Mouse (Mus musculus) heart, postnatal 0 days (tissue): ENCODE results near the gene Abcb11. TPM values are rescaled to one million over a fixed set of nuclear protein-coding genes. Genes with fewer than 3 reads are reported as not detected.
"Not testable (repeated sequence)": the region's sequence is repeated elsewhere in the genome, so short reads cannot be mapped to it uniquely, and the experiment has no call there.

Experiments
- ATAC-seq: fragments of 200-750 bp; cut with Nextera tagmentation; 2 replicates; pipeline ENCODE4 v1.8.0; 2017; ENCODE audit warnings: low read depth, moderate number of reproducible peaks, moderate library complexity; ENCODE audit not compliant: insufficient read depth
- DNase-seq: peaks from one replicate; pipeline ENCODE4 v3.0.0-alpha.2; 2016; ENCODE audit warnings: low spot score
- H3K27ac ChIP-seq: fragments of 300-500 bp; sonication (generic); 2 replicates; pipeline ENCODE4 v1.5.1; 2014; ENCODE audit warnings: low read depth, mild to moderate bottlenecking
- H3K27me3 ChIP-seq: fragments of 300-500 bp; sonication (generic); 2 replicates; pipeline ENCODE4 v1.6.1; 2014; ENCODE audit warnings: low read length, mixed read lengths; ENCODE audit not compliant: control insufficient read depth, insufficient read depth
- H3K36me3 ChIP-seq: fragments of 300-500 bp; sonication (generic); replicated peaks from 2 replicates; pipeline ENCODE4 v1.6.1; 2014; ENCODE audit warnings: low read length, mixed read lengths; ENCODE audit not compliant: control insufficient read depth, insufficient read depth
- H3K4me1 ChIP-seq: fragments of 300-500 bp; sonication (generic); 2 replicates; pipeline ENCODE4 v1.6.1; 2014; ENCODE audit warnings: antibody characterized with exemption; ENCODE audit not compliant: control insufficient read depth, insufficient read depth
- H3K4me2 ChIP-seq: fragments of 300-500 bp; sonication (generic); 2 replicates; pipeline ENCODE4 v1.6.1; 2014; ENCODE audit warnings: low read depth, mild to moderate bottlenecking, low read length, moderate library complexity
- H3K4me3 ChIP-seq: fragments of 300-500 bp; sonication (generic); 2 replicates; pipeline ENCODE4 v1.5.1; 2014; ENCODE audit warnings: low read depth, low read length
- H3K9ac ChIP-seq: fragments of 300-500 bp; sonication (generic); replicated peaks from 2 replicates; pipeline ENCODE4 v1.6.1; 2014; ENCODE audit warnings: low read depth, low read length, mixed read lengths
- H3K9me3 ChIP-seq: fragments of 300-500 bp; sonication (generic); replicated peaks from 2 replicates; pipeline ENCODE4 v1.6.1; 2016; ENCODE audit warnings: low read length; ENCODE audit not compliant: control insufficient read depth
- CTCF ChIP-seq: IDR thresholded peaks from 2 replicates; pipeline ENCODE4 v1.5.1; 2016; ENCODE audit warnings: antibody characterized with exemption, control low read depth, low read depth
- EP300 ChIP-seq: IDR thresholded peaks from 2 replicates; pipeline ENCODE4 v1.6.1; 2016; ENCODE audit warnings: antibody characterized with exemption, low read depth
- WGBS: fragments of 180-500 bp; shearing (Covaris S2); extraction: QIAGEN DNeasy Blood & Tissue Kit; methylation state at CpG from one replicate; pipeline ENCODE4 v1.1.7; 2014; 5-methylcytosine and 5-hydroxymethylcytosine counted together
- polyA plus RNA-seq: library from polyadenylated mRNA; unstranded; fragments of >200 nt; fragmentation: Nextera tagmentation; extraction: Ambion mirVana; gene quantifications from 2 replicates; pipeline ENCODE4 v1.2.1, GENCODE M21; 2015
- total RNA-seq: library from RNA; depleted of rRNA; stranded (reverse); fragments of >200 nt; gene quantifications from 2 replicates; pipeline ENCODE4 v1.2.3, GENCODE M21; 2014; ENCODE audit warnings: low replicate concordance

Abcb11 gene
- total and polyA plus RNA-seq, 2 experiments from 2014 or later = not detected

GRCm38 (mm10) chr2:69379801-69380200, 37.4 kb upstream of the Abcb11 start:
- Histone ChIP-seq H3K9ac (no peak overlapping the region), H3K4me1 (no peaks in the 10 kb centered on the region), H3K27ac (no peak overlapping the region), H3K36me3 (no peaks in the 10 kb centered on the region), H3K4me2 (no peak overlapping the region), H3K27me3 (no peaks in the 10 kb centered on the region), H3K9me3 (no peaks in the 10 kb centered on the region), H3K4me3 (no peak overlapping the region)
- WGBS = 45% methylated on average over 1 of the region's 1 CpGs
- DNase-seq (no peak), ATAC-seq (no peak)
- TF ChIP-seq EP300 = no peak
- no peak for TF ChIP-seq CTCF

GRCm38 (mm10) chr2:69376780-69377179, 34.4 kb upstream of the Abcb11 start:
- DNase-seq (no peak), ATAC-seq (no peak)
- TF ChIP-seq CTCF (no peak), EP300 (no peak)
- no peaks in the 10 kb centered on the region for H3K27me3 ChIP-seq
- no peaks in the 10 kb centered on the region for H3K9me3 ChIP-seq
- no peaks in the 10 kb centered on the region for H3K4me1 ChIP-seq
- H3K27ac ChIP-seq = no peak overlapping the region
- H3K36me3 ChIP-seq = no peaks in the 10 kb centered on the region
- H3K9ac ChIP-seq = no peak overlapping the region
- H3K4me3 ChIP-seq = no peak overlapping the region
- 65% methylated on average over 2 of the region's 2 CpGs for WGBS
- no peak overlapping the region for H3K4me2 ChIP-seq

DNA sequence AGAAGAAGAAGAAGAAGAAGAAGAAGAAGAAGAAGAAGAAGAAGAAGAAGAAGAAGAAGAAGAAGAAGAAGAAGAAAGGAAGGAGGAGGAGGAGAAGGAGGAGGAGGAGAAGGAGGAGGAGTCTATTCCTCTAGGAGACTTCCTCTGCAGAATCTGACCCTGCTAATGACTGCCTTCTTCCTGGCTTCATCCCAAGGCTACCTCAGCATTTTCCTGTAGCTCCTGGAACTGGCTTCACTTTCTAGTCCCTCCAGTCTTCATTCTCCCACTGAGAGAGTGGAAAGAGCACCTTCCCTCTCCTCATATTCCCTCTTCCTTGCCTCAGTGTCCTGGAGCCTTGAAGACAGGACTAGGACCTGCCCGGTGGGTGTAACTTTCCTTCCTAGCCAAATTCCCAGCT, 22.9 kb upstream of the Abcb11 start:
- no peak overlapping the region for H3K27ac ChIP-seq
- TF ChIP-seq EP300 (no peak), CTCF (no peak)
- H3K9me3 ChIP-seq = no peaks in the 10 kb centered on the region
- no peak overlapping the region for H3K4me2 ChIP-seq
- H3K4me3 ChIP-seq = no peak overlapping the region
- H3K4me1 ChIP-seq = no peaks in the 10 kb centered on the region
- H3K36me3 ChIP-seq = no peaks in the 10 kb centered on the region
- H3K9ac ChIP-seq = no peak overlapping the region
- WGBS = 100% methylated on average over 1 of the region's 1 CpGs
- no peak for ATAC-seq
- no peaks in the 10 kb centered on the region for H3K27me3 ChIP-seq
- no peak for DNase-seq

DNA sequence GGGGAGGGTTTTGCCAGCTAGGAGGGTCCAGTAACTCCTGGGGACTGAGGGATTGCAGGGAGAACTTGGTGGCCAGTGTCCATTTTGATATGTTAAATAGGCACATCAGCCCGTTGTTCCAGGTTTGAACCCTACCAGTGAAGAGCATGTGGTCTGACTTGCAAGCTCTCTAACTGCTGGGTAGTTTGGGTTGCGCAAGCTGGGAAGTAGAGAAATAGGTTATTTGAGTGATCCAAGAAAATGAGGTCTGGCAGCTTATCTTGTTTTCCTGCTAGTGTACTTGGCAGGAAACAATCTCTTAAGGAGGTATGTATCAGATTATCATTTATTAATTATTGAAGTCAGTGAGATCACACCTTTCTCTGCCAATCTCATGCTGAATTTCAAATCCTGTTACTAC, 22.4 kb upstream of the Abcb11 start:
- Histone ChIP-seq H3K9me3 (no peaks in the 10 kb centered on the region), H3K27ac (no peak overlapping the region), H3K27me3 (no peaks in the 10 kb centered on the region), H3K4me1 (no peaks in the 10 kb centered on the region), H3K36me3 (no peaks in the 10 kb centered on the region), H3K4me2 (no peak overlapping the region), H3K4me3 (no peak overlapping the region), H3K9ac (no peak overlapping the region)
- no peak for TF ChIP-seq CTCF
- TF ChIP-seq EP300 = no peak
- 76% methylated on average over 2 of the region's 2 CpGs for WGBS
- ATAC-seq (no peak), DNase-seq (no peak)

- H3K27ac ChIP-seq, H3K4me1 ChIP-seq, H3K4me3 ChIP-seq, H3K27me3 ChIP-seq, H3K9me3 ChIP-seq, DNase-seq, H3K9ac ChIP-seq, H3K36me3 ChIP-seq, H3K4me2 ChIP-seq: not testable (repeated sequence)
- peak; percentile 100 for ATAC-seq
Observed at GRCm38 (mm10) chr2:69355402-69355801, 13.0 kb upstream of the Abcb11 start.

DNA sequence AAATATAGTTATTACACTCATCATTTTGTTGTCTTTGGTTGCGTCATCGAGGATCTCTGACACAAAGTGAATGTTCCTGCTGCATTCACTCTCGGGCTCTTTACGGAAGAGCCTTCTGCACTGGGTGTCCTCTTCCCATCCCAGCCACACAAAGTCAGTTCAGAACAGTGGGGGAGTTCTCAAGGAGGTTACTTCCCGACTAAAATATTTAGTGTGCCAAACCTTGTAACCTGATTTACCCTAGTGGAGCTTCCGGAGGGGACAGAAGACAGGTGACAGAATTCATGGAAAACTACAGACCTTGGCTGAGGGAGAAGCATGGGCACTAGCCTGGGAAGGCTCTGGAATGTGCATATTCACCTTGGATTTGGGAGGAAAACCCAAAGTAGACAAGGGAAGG, 910 bp downstream of the Abcb11 start:
- ATAC-seq (no peak), DNase-seq (no peak)
- H3K9me3 ChIP-seq = no peaks in the 10 kb centered on the region
- H3K27me3 ChIP-seq = no peaks in the 10 kb centered on the region
- H3K9ac ChIP-seq = no peak overlapping the region
- WGBS = 86% methylated on average over 6 of the region's 6 CpGs
- no peak for TF ChIP-seq EP300
- TF ChIP-seq CTCF = no peak
- no peaks in the 10 kb centered on the region for H3K4me1 ChIP-seq
- no peaks in the 10 kb centered on the region for H3K36me3 ChIP-seq
- H3K4me3 ChIP-seq = no peak overlapping the region
- no peak overlapping the region for H3K27ac ChIP-seq
- no peak overlapping the region for H3K4me2 ChIP-seq

GRCm38 (mm10) chr2:69331523-69331922, 10.9 kb downstream of the Abcb11 start:
- not testable (repeated sequence) for H3K27me3 ChIP-seq, H3K4me1 ChIP-seq, H3K36me3 ChIP-seq, H3K27ac ChIP-seq, H3K4me2 ChIP-seq, H3K9ac ChIP-seq, H3K4me3 ChIP-seq, H3K9me3 ChIP-seq, DNase-seq, ATAC-seq
- WGBS = 63% methylated on average over 5 of the region's 6 CpGs
